ENCODE assay signal across 8 mouse cellular contexts in the genomic region with DNA sequence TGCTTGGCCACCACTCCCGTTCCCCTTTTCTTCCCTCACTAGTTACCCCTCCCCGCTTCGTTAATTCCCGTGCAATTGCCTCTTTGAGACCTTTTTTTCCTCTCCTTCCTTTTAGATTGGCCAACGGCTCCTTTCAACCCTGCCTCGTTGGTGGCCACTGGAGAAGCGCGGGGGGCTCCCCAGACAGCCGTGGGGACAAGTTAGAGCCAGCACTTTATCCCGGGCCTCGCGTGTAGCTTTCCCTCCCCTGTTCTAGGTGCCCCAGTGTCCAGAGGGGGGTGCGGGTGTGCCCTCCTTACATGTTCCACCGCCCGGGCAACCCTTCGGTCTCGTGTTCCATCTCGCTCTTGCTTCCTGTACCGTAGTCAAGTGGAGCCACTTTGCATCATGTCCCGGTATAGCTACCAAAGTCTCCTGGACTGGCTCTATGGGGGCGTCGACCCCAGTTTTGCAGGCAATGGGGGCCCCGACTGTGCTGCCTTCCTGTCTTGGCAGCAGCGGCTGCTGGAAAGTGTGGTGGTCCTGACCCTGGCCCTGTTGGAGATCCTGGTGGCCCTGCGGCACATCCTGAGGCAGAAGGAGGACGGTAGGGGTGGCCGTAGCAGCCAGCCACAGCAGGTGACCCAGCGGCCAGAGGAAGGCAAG. TPM values are rescaled to one million over a fixed set of nuclear protein-coding genes. Genes with fewer than 3 reads are reported as not detected.
DNase-seq lines count a peak whose midpoint lies in the region; ATAC-seq and TF ChIP-seq lines count a peak whose summit lies in the region.

No protein-coding gene starts in this region.

- WGBS in kidney, embryonic 16.5 days: 27% methylated on average over 28 of the region's 28 CpGs

- peaks cover 18% of the 10 kb centered on the region; the same call in 1 of the 2 replicates for H3K27me3 ChIP-seq in kidney, embryonic 16.5 days (ENCODE audit: insufficient read depth, low read length)
- H3K27me3 ChIP-seq in splenic B cell, adult 2 months (ENCODE audit: control insufficient read depth, insufficient read depth, low read length, poor library complexity, severe bottlenecking): no peaks in the 10 kb centered on the region

- no peak for TF ChIP-seq CTCF in gastrocnemius, adult 2 months (IDR thresholded peaks at IDR 0.05)

- peak overlapping the region; percentile 79 for H3K9ac ChIP-seq in kidney, embryonic 16.5 days (replicated peaks; ENCODE audit: low read length)

- peak overlapping the region; percentile 85 for H3K27ac ChIP-seq in gastrocnemius, adult 2 months
- H3K27ac ChIP-seq in kidney, embryonic 16.5 days (ENCODE audit: low read length): peak overlapping the region; percentile 96

- 0 out of 2 replicates have a peak, but pooled peaks have one; percentile 5 for ATAC-seq in granulocyte monocyte progenitor cell, adult 5-6 weeks (replicated peaks; ENCODE audit: poor library complexity, severe bottlenecking)
- ATAC-seq in kidney, embryonic 16.5 days (ENCODE audit: low FRiP score, low TSS enrichment): no peak

- H3K9me3 ChIP-seq in kidney, embryonic 16.5 days (ENCODE audit: low read length): no peaks in the 10 kb centered on the region

- peaks cover 32% of the 10 kb centered on the region for H3K4me1 ChIP-seq in kidney, embryonic 16.5 days (ENCODE audit: insufficient read depth, low read length)

- intact Hi-C loops in gastrocnemius, adult 2 months (cut with DNase I): loop anchor here (5.0 kb wide), 1 partner anchor 125 kb away; no protein-coding TSS in a partner anchor

- peak overlapping the region; percentile 80 for H3K4me2 ChIP-seq in kidney, embryonic 16.5 days (replicated peaks; ENCODE audit: low read depth, low read length)

- no peaks in the 10 kb centered on the region for H3K36me3 ChIP-seq in kidney, embryonic 16.5 days (ENCODE audit: insufficient read depth, low read length)
- H3K36me3 ChIP-seq in splenic B cell, adult 2 months (ENCODE audit: control insufficient read depth, insufficient read depth, low read length, poor library complexity, severe bottlenecking): no peaks in the 10 kb centered on the region

- peak overlapping the region; percentile 83 for H3K4me3 ChIP-seq in gastrocnemius, adult 2 months
- peak overlapping the region; percentile 60 for H3K4me3 ChIP-seq in kidney, embryonic 16.5 days (ENCODE audit: low read length)

- no peak for DNase-seq in gastrocnemius, adult 2 months
- DNase-seq in gastrocnemius, adult 18-20 months (ENCODE audit: low spot score): no peak
- peak; percentile 5 to 8 for DNase-seq in adrenal gland, postnatal 4 days (ENCODE audit: low spot score in 2 of 2)
- peak; percentile 20 for DNase-seq in lung, postnatal 25 days (ENCODE audit: low spot score)
- DNase-seq in splenic B cell, adult 2 months (ENCODE audit: low read depth, low spot score): peak; percentile 29
- no peak for DNase-seq in frontal cortex, postnatal 36 days (ENCODE audit: low spot score in 2 of 2)

RNA-seq across cellular contexts. Expression of gene Tmem164, which starts 1.1 kb away (rescaled TPM):
- 1 to 10 TPM; 1.7 to 2.9 TPM for total RNA-seq in gastrocnemius, adult 2 months (2021)
- total RNA-seq in gastrocnemius, adult 18-20 months (2021): 1 to 10 TPM; 1.1 to 1.2 TPM
- total RNA-seq in adrenal gland, postnatal 4 days (2021): 10 to 100 TPM; 64.3 to 68.8 TPM
- 38.0 and 44.1 TPM in 2 replicates for total RNA-seq in granulocyte monocyte progenitor cell, adult 5-6 weeks (2014; fragmentation: Nextera tagmentation)
- 46.0 and 49.8 TPM in 2 replicates for total RNA-seq in granulocyte monocyte progenitor cell, adult 5-6 weeks (2017)
- polyA plus RNA-seq in kidney, embryonic 16.5 days (2015; fragmentation: Nextera tagmentation; extraction: Ambion mirVana): 56.4 and 57.2 TPM in 2 replicates

Comparison
In these comparisons a context has a peak if more than half of its experiments do, and no peak if none do; other contexts are left out.
1. DNase-seq: peak in adrenal gland, postnatal 4 days (2 of 2), lung, postnatal 25 days (single experiment) and splenic B cell, adult 2 months (single experiment); none in gastrocnemius, adult 2 months (single experiment), gastrocnemius, adult 18-20 months (single experiment) and frontal cortex, postnatal 36 days (0 of 2).
2. RNA of gene Tmem164, which starts 1.1 kb away (total RNA-seq): 64.3 to 68.8 TPM in adrenal gland, postnatal 4 days and 38.0 to 49.8 TPM in granulocyte monocyte progenitor cell, adult 5-6 weeks; 1.7 to 2.9 TPM in gastrocnemius, adult 2 months and 1.1 to 1.2 TPM in gastrocnemius, adult 18-20 months; every median in the first group is over 10 times any median in the second.